Mouse (Mus musculus) testis, adult 2 months (tissue): ENCODE data around the gene Ces1e.

Experiments
- CTCF ChIP-seq: fragments of 200-500 bp; IDR thresholded peaks from 2 replicates; pipeline ENCODE4 v1.5.1; 2012; ENCODE audit warnings: low read depth, mild to moderate bottlenecking, inconsistent platforms, low read length, moderate library complexity; ENCODE audit not compliant: control insufficient read depth, insufficient read depth, insufficient replicate concordance
- POLR2A ChIP-seq: fragments of 200-500 bp; IDR thresholded peaks from 2 replicates; pipeline ENCODE4 v1.6.1; 2012; ENCODE audit warnings: low read depth, mild to moderate bottlenecking, inconsistent platforms, low read length, moderate library complexity; ENCODE audit not compliant: control insufficient read depth

GRCm38 (mm10) chr8:93151401-93151800 lies 78.0 kb downstream of the Ces1e start:
- TF ChIP-seq POLR2A (no peak), CTCF (no peak)
